Mouse (Mus musculus): Measurements from ENCODE around the gene Osbpl11.

- no peak for TF ChIP-seq CTCF (IDR thresholded peaks at IDR 0.05; ENCODE audit: control insufficient read depth, insufficient read depth, insufficient replicate concordance, low read depth, low read length)
- TF ChIP-seq POLR2A (IDR thresholded peaks at IDR 0.05; ENCODE audit: control insufficient read depth, low read depth, low read length) = no peak
Measured at GRCm38 (mm10) chr16:33234128-33234527, 49.3 kb downstream of the Osbpl11 start.
